Mouse (Mus musculus) stomach, postnatal 0 days (tissue): ENCODE measurements at regions not wholly inside any gene's neighbourhood (a gene's known extent, or its start where the extent isn't known, plus 50 kb on each side); places are given as distances from the start of the nearest gene placed in this dataset.

Experiments used
- CTCF ChIP-seq: IDR thresholded peaks from 2 replicates; pipeline ENCODE4 v1.5.1; 2016; ENCODE audit warnings: antibody characterized with exemption, low read depth, mild to moderate bottlenecking, moderate library complexity
- EP300 ChIP-seq: optimal IDR thresholded peaks from 2 replicates; pipeline ENCODE3; 2016; ENCODE audit warnings: antibody characterized with exemption

DNA sequence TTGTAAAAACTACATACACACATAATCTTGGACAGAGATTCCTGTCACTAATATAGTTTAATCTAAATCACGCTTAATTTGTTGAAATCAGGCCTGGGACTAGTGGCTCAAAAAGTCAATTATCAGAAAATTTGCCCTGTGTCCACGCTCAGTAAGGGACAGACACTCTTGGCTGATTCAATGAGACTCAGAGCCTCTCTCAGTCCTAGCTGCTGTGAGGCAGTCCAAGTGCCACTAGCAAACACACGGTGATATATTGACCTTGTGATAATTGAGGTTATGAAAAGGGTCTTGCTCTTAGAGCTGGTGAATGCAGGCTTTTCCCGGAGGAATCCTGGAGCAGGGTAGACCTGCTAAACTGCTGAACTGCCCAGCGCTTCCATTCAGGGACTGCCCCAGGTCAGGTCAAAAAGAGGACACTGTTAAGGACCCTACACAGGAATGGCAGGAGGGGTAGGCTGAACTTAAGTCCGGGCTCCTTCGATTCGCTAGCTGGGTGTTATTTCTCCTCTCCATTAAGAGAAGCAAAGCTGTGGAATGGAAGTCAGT, 1521.9 kb upstream of the Slc10a2 start:
- TF ChIP-seq CTCF (no peak), EP300 (no peak)
